Mouse (Mus musculus) G1E-ER4 (cell line): ENCODE measurements around the gene Cyp2b10. TPM values are rescaled to one million over a fixed set of nuclear protein-coding genes. Genes with fewer than 3 reads are reported as not detected.

Experiments
- GATA1 ChIP-seq: IDR thresholded peaks from one replicate; pipeline ENCODE4 v1.8.0; 2012; ENCODE audit warnings: low read length, inconsistent platforms
- polyA plus RNA-seq: library from polyadenylated mRNA; stranded (reverse); fragments of >175 nt; gene quantifications from 2 replicates; pipeline ENCODE4 v1.2.3, GENCODE M21; 2012

Cyp2b10 gene
- polyA plus RNA-seq, 1 experiment: not detected

DNA sequence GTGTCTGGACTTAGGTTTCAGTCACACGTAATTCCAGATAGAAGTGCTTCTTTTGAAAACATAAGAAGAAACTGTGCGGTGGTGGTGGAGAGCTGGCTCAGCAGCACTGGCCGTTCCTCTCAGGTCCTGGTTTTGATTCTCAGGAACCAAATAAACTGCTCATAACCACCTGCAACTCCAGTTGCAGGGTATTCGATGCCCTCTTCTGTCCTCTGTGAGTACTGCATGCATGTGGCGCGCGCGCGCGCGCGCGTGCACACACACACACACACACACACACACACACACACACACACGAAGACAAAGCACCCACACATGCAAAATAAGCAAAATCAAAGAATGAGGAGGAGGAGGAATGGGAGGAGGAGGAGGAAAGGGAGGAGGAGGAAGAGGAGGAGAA lies 5.7 kb downstream of the Cyp2b10 start:
- no peak for TF ChIP-seq GATA1

DNA sequence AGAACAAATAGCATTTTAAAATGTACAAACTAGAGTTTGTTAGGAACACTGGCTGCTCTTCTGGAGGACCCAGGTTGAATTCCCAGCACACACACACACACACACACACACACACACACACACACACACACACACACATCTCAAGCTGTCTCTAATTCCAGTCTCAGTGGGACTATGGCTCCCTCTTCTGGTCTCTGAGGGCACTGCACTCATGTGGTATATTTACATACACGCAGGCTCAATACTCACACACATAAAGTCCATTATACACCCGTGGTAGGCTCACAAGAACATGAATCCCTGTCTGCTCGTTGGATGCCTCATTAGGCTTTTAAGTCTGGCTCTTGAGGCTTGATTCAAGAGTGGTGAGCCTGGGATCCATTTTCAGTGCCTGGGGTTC lies 6.6 kb downstream of the Cyp2b10 start:
- TF ChIP-seq GATA1: no peak

DNA sequence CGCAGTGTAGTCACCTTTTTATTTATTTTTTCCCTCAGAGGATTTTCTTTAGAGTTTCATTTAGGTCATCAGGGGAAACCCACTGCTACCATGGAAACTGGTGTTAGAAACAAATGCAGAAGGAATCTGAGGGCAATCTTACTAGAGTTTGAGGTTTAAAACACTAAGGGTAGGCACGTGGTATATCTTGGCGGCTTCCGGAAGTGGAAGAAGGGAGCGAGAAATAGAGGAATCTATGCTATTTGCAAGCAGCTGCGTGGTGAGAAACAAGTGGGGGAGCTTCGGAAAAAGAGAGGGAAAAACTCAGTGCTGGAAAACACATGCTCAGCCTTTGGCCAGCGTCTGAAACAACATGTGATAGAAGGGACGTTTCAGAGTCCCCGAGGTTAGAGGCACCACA lies 7.1 kb downstream of the Cyp2b10 start:
- TF ChIP-seq GATA1: no peak

DNA sequence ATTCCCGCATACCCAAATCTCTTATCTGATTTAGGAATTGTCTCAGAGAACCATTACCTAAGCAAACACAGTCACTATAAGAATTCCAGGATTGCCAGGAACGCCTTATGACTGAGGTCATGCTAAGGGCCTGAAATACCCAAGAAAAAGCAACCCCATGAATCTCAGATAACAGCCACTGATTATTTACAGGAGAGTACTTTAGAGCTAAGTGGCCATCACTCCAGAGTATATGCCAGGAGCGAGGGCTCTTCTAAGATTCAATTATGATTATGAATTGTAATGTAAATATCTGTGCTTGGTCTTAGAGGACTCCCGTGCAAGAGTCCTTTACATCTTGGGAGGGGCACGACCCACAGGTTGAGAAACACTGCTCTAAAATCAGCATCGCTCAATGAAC lies 10.0 kb downstream of the Cyp2b10 start:
- no peak for TF ChIP-seq GATA1

DNA sequence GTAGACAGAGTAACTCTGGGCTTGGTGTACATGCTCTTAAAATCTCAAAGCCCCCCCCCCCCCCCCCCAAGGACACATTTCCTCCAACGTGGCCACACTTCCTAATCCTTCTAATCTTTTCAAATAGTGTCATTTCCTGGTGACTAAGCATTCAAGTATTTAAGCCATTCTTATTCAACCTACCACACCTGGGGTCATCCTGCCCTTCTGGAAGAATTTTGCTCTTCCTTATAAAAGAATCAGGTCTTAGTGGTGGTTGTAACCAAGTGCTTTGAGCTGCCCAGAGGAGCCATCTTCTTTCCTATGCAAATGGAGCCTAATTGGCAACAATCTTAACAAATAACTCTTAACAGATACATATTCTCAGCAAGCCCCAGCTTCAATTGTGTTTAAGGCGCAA lies 12.6 kb downstream of the Cyp2b10 start:
- TF ChIP-seq GATA1: no peak

DNA sequence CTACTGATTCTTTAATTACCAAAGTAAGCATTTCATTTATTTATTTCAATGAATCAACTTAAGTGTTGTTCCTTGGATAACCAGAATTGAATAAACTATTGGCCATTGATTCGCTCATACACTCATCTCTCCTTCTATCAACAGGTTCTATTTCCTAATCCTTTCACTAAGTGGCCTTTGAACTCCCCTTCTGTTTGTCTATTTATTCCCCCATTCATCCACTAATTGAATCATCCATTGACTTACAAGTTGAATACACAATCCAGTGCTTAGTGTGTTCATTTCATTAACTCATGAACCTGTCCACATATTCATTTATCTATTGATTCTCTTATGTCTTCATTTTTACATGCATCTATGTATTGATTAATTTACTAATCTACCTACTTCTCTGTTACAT lies 18.7 kb downstream of the Cyp2b10 start:
- no peak for TF ChIP-seq GATA1

DNA sequence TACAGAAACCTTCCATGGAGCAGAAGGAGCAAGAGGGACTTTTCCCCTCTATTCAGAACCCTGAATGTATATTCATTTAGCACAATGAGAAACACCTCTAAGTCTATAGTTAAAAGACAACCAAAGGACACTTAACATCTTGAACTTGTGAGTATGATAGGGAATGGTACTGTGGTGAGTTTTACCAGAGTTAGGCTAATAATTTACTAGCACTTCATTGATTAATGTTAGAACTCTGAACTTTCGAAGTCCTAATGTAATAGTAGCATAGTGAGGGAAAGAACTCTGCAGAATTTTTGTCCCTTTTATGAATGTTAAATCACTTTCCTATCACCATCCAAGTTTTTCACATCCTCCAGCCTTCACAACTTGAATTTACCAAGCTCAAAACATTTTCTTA lies 22.0 kb downstream of the Cyp2b10 start:
- TF ChIP-seq GATA1: no peak

DNA sequence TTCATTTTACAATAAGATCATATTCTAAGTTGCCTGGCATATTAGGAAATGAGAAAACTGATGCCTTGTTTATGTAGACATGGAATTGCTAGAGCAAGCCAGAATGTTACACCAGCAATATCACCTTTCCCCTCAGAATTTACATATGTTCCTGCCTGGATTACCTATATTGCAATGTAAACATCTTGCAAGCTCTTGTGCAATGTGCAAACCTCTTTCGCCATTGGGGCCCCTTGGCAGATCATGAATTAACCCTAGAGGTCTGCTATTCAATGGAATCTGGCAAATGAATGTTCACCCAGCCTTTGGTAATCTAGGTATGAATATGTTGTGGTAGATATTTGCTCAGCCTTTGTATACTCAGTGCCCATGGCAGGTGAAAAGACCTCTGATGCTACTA lies 47.9 kb downstream of the Cyp2b10 start:
- no peak for TF ChIP-seq GATA1

Other genes starting within 250 kb of the Cyp2b10 start
- gene Bckdha, start 238.6 kb upstream of the Cyp2b10 start, polyA plus RNA-seq: 70.4 and 81.4 TPM in 2 replicates
- gene Exosc5, start 238.5 kb upstream of the Cyp2b10 start, polyA plus RNA-seq: 652 and 689 TPM in 2 replicates
- 2.8 and 3.6 TPM in 2 replicates for gene Tmem91, start 222.5 kb upstream of the Cyp2b10 start, polyA plus RNA-seq
- 125 and 142 TPM in 2 replicates for gene B9d2, start 216.8 kb upstream of the Cyp2b10 start, polyA plus RNA-seq
- gene Tgfb1, start 210.6 kb upstream of the Cyp2b10 start, polyA plus RNA-seq: 1,641 and 2,011 TPM in 2 replicates
- gene Ccdc97, start 178.5 kb upstream of the Cyp2b10 start, polyA plus RNA-seq: 109 and 114 TPM in 2 replicates
- gene Hnrnpul1, start 142.9 kb upstream of the Cyp2b10 start, polyA plus RNA-seq: 513 and 543 TPM in 2 replicates
- 0.03 TPM in 1 of 2 replicates, not detected in the other for gene Axl, start 108.9 kb upstream of the Cyp2b10 start, polyA plus RNA-seq
- not detected in 2 replicates for gene Cyp2s1, start 80.7 kb upstream of the Cyp2b10 start, polyA plus RNA-seq
- not detected in 2 replicates for gene Cyp2b13, start 163.9 kb downstream of the Cyp2b10 start, polyA plus RNA-seq